Mouse (Mus musculus) forebrain, embryonic 16.5 days (tissue): ENCODE data around the gene Krt87. TPM values are rescaled to one million over a fixed set of nuclear protein-coding genes. Genes with fewer than 3 reads are reported as not detected.
A peak's percentile ranks its signal among the peaks of the same experiment; 100 is the strongest.

Source experiments
- ATAC-seq: fragments of 200-750 bp; cut with Nextera tagmentation; 2 replicates; pipeline ENCODE4 v1.8.0; 2017; ENCODE audit warnings: mild to moderate bottlenecking, moderate library complexity
- H3K27ac ChIP-seq: fragments of 300-500 bp; sonication (generic); 2 replicates; pipeline ENCODE4 v1.5.1; 2014; ENCODE audit warnings: low read length, control low read depth
- H3K27me3 ChIP-seq: fragments of 300-500 bp; sonication (generic); replicated peaks from 2 replicates; pipeline ENCODE4 v1.6.1; 2014; ENCODE audit warnings: low read length; ENCODE audit not compliant: control insufficient read depth, insufficient read depth
- H3K36me3 ChIP-seq: fragments of 300-500 bp; sonication (generic); 2 replicates; pipeline ENCODE4 v1.6.1; 2014; ENCODE audit not compliant: control insufficient read depth, insufficient read depth
- H3K4me1 ChIP-seq: fragments of 300-500 bp; sonication (generic); replicated peaks from 2 replicates; pipeline ENCODE4 v1.6.1; 2014; ENCODE audit warnings: low read length; ENCODE audit not compliant: control insufficient read depth, insufficient read depth
- H3K4me2 ChIP-seq: fragments of 300-500 bp; sonication (generic); 2 replicates; pipeline ENCODE4 v1.6.1; 2014; ENCODE audit warnings: mild to moderate bottlenecking, low read length, control low read depth
- H3K4me3 ChIP-seq: fragments of 300-500 bp; sonication (generic); replicated peaks from 2 replicates; pipeline ENCODE4 v1.5.1; 2014; ENCODE audit warnings: mild to moderate bottlenecking, low read length, control low read depth
- H3K9ac ChIP-seq: fragments of 300-500 bp; sonication (generic); replicated peaks from 2 replicates; pipeline ENCODE4 v1.6.1; 2014; ENCODE audit warnings: low read depth, low read length, control low read depth
- H3K9me3 ChIP-seq: fragments of 300-500 bp; sonication (generic); 2 replicates; pipeline ENCODE4 v1.6.1; 2016; ENCODE audit warnings: low read length; ENCODE audit not compliant: control insufficient read depth
- WGBS: fragments of 180-500 bp; shearing (Covaris S2); extraction: QIAGEN DNeasy Blood & Tissue Kit; methylation state at CpG from one replicate; pipeline ENCODE4 v1.1.7; 2014; 5-methylcytosine and 5-hydroxymethylcytosine counted together
- polyA plus RNA-seq: library from polyadenylated mRNA; unstranded; fragments of >200 nt; fragmentation: Nextera tagmentation; extraction: Ambion mirVana; gene quantifications from 2 replicates; pipeline ENCODE4 v1.2.1, GENCODE M21; 2015

Krt87 gene
- polyA plus RNA-seq, 1 experiment from 2014 or later, result 0.20 TPM

DNA sequence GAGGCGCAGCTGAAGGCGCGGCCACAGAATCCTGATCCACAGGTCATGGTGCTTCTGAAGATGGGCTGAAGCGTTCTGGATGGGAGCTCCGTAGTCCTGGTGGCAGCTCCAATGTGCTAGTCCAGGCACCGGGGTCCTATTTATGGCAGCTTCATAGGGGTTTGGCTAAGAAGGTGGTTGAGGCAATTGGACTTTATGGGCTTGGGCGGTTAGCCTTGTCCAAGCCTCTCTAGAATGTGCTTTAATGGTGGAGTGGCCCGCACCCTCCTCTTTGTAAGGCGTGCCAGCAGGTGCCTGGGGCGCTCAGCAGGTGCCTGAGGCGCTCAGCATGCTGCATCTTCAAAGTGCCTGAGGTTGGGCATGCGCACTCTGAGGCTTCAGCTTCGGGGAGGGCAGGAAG lies 25.0 kb upstream of the Krt87 start, which contains the start of gene Krt81:
Krt81 (minus strand) TSS at position 101 of the 400 bp plus-strand sequence.
- no peak for ATAC-seq
- H3K27ac ChIP-seq, result no peak within 1 kb of the TSS
- H3K4me1 ChIP-seq, result no peaks in the 10 kb centered on the region; the same call in 1 of the 2 replicates
- no peaks in the 10 kb centered on the region for H3K27me3 ChIP-seq
- H3K9me3 ChIP-seq, result no peaks in the 10 kb centered on the region
- H3K4me2 ChIP-seq, result no peak within 1 kb of the TSS
- H3K36me3 ChIP-seq, result no peaks in the 10 kb centered on the region
- H3K4me3 ChIP-seq, result no peak within 1 kb of the TSS
- WGBS, result 83% methylated on average over 13 of the region's 13 CpGs
- H3K9ac ChIP-seq, result no peak within 1 kb of the TSS

DNA sequence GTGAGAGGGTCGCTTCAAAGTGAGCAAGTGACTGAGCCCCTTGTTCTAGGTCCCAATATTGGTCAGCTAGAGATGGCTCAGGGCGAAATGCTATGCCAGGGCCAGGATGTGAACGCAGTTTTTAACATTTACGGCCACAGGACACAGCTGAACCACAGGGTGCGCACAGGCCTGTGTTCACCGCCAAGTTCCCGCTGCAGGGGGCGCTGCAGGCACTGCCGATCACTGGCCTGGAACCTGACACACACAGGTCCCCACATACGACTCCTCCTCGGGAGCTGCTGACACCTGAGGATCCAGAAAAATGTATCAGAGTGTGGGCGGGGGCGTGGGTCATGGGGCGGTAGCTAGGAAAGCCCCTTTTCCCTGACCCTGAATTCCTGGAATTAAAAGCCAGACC lies 20.7 kb upstream of the Krt87 start:
- H3K4me1 ChIP-seq, result peaks cover 5% of the 10 kb centered on the region; the same call in 1 of the 2 replicates
- H3K9me3 ChIP-seq, result no peaks in the 10 kb centered on the region
- ATAC-seq, result no peak
- H3K9ac ChIP-seq, result no peak overlapping the region
- H3K4me2 ChIP-seq, result no peak overlapping the region
- no peaks in the 10 kb centered on the region for H3K27me3 ChIP-seq
- 88% methylated on average over 14 of the region's 14 CpGs for WGBS
- no peak overlapping the region for H3K4me3 ChIP-seq
- H3K36me3 ChIP-seq, result no peaks in the 10 kb centered on the region
- H3K27ac ChIP-seq, result no peak overlapping the region

DNA sequence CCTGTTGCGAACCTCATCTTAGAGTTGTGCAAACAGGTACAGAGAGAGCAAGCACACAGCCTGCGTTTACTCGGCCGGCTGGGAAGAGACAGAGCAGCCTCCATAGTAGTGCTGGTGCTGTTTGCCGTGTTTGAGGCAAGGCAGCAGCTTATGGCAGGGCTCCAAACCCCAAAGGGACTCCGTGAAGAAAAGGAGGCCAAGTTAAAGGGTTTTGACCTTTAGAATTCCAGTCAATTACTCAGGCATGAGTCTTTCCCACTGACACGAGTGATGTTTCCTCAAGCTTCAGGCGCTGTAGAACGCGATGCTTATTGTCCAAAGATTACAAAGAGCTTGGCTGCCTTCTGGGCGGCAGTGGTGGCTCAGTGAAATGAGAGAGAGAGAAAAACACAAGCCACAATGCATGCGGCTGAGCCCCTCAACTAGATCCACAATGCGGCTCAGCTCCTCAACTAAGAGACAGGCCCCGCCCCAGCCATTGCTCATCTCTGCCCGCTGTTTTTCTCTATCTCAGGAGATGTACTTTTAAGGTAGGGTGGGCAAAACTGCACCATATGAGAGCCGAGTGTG lies 19.8 kb upstream of the Krt87 start:
- no peak for ATAC-seq
- no peaks in the 10 kb centered on the region for H3K27me3 ChIP-seq
- no peak overlapping the region for H3K9ac ChIP-seq
- no peaks in the 10 kb centered on the region for H3K9me3 ChIP-seq
- no peaks in the 10 kb centered on the region for H3K36me3 ChIP-seq
- H3K4me2 ChIP-seq, result 0 out of 2 replicates have a peak overlapping the region, but pooled peaks have one; percentile 17
- WGBS, result 34% methylated on average over 16 of the region's 16 CpGs
- H3K4me3 ChIP-seq, result no peak overlapping the region
- H3K4me1 ChIP-seq, result peaks cover 5% of the 10 kb centered on the region; the same call in 1 of the 2 replicates
- no peak overlapping the region for H3K27ac ChIP-seq

DNA sequence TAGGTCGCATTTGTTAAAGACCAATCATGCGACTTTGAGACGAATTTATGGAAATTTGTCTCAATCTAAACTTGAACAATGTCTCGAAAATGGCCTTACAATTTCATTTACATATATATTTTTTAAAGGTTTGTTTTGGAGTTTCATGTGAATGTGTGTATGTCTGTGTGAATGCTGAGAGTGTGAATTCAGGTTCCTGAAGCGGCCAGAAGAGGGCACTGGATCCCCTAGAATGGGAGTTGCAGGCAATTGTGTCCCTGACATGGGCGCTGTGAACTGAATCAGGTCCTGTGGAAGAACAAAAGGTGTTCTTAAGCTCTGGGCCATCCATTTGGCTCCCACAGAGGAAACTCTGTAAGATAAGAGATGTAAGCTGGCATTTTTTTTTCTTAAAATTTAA lies 17.3 kb upstream of the Krt87 start:
- no peak overlapping the region for H3K4me2 ChIP-seq
- no peak for ATAC-seq
- no peaks in the 10 kb centered on the region for H3K27me3 ChIP-seq
- no peaks in the 10 kb centered on the region for H3K9me3 ChIP-seq
- H3K4me3 ChIP-seq, result no peak overlapping the region
- H3K27ac ChIP-seq, result no peak overlapping the region
- H3K36me3 ChIP-seq, result no peaks in the 10 kb centered on the region
- WGBS, result 91% methylated on average over 6 of the region's 6 CpGs
- no peak overlapping the region for H3K9ac ChIP-seq
- peaks cover 5% of the 10 kb centered on the region; the same call in 1 of the 2 replicates for H3K4me1 ChIP-seq

DNA sequence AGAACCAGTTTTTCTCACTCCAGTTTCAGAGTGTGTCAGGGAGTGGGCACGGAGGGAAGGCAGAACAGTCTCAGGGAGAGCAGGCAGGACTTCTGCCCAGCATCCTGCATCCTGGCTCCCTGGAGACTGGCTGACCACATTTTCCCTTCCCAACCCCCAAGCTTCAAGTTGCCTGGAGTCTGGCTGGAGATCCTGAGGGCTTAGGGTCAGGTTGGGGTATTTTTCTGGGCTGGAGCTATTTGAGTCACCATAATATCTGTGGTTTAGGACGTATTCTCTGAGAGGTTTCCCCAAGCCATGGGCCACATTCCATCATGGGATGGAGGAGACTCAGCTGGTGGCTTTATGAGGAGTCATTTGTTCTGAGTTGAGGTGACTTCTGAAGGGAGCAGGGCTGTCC lies 16.7 kb upstream of the Krt87 start:
- Histone ChIP-seq H3K9me3 (no peaks in the 10 kb centered on the region), H3K36me3 (no peaks in the 10 kb centered on the region), H3K27ac (no peak overlapping the region), H3K27me3 (no peaks in the 10 kb centered on the region), H3K4me3 (no peak overlapping the region), H3K4me2 (no peak overlapping the region), H3K4me1 (peaks cover 5% of the 10 kb centered on the region; the same call in 1 of the 2 replicates), H3K9ac (no peak overlapping the region)
- 87% methylated on average over 2 of the region's 2 CpGs for WGBS
- no peak for ATAC-seq

DNA sequence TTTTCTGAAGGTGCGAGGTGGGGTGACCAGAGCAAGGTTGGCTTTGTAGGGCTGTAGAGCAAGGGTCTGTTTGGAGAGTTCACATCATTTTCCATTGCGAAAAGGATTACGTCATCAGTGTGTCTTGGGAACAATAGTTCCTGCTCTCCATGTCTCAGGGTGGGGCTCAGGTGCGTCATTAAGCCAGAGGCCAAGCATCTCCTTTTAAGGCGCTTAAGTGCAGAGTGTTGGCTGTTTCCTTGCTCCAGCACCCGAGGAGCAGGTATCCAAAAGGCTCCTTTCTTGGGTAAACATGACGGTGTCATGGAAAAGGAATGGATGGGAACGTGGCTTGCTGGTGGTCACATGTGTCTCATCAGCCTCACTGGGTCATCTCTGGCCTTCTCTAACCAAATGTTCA lies 16.2 kb upstream of the Krt87 start:
- Histone ChIP-seq H3K9me3 (no peaks in the 10 kb centered on the region), H3K4me3 (no peak overlapping the region), H3K36me3 (no peaks in the 10 kb centered on the region), H3K4me2 (no peak overlapping the region), H3K27ac (no peak overlapping the region), H3K27me3 (no peaks in the 10 kb centered on the region), H3K4me1 (peaks cover 5% of the 10 kb centered on the region; the same call in 1 of the 2 replicates), H3K9ac (no peak overlapping the region)
- ATAC-seq, result no peak
- 91% methylated on average over 8 of the region's 8 CpGs for WGBS

DNA sequence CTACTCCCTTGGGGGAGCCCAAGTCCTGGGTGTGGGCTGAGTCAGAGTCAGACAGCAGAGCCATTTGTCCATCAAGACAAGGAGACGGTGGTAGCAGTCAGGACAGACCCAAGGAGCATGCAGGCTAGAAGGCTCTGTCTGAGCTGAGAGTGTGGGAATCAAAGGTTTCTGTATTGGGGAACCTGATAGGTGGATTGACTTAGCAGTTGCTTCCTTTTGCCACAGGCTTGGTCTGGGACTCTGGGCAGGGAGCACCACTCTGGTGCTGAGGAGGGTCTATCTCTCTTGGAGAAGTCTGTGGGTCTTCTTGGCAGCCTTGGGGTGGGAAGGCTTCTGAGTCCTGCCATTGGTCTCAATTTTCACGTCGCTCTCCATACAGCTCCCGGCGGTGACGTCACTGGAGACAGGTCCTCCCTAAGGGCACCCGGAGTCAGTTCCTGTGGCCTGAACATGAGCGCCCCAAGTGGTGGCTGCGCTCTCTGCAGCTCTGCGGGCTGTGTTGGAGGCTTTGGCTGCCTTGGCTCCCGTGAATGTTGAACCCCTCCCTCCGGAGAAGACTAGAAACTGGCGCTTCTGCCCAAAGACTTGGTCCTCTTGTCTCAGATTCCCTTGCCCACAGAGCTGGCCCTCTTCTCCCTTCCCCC lies 14.6 kb upstream of the Krt87 start:
- H3K27me3 ChIP-seq, result no peaks in the 10 kb centered on the region
- H3K4me2 ChIP-seq, result no peak overlapping the region
- 11% methylated on average over 13 of the region's 13 CpGs for WGBS
- H3K4me3 ChIP-seq, result no peak overlapping the region
- H3K9me3 ChIP-seq, result no peaks in the 10 kb centered on the region
- ATAC-seq, result 0 out of 2 replicates have a peak, but pooled peaks have one; percentile 49
- H3K4me1 ChIP-seq, result peaks cover 2% of the 10 kb centered on the region; the same call in 1 of the 2 replicates
- H3K27ac ChIP-seq, result no peak overlapping the region
- no peak overlapping the region for H3K9ac ChIP-seq
- H3K36me3 ChIP-seq, result no peaks in the 10 kb centered on the region

DNA sequence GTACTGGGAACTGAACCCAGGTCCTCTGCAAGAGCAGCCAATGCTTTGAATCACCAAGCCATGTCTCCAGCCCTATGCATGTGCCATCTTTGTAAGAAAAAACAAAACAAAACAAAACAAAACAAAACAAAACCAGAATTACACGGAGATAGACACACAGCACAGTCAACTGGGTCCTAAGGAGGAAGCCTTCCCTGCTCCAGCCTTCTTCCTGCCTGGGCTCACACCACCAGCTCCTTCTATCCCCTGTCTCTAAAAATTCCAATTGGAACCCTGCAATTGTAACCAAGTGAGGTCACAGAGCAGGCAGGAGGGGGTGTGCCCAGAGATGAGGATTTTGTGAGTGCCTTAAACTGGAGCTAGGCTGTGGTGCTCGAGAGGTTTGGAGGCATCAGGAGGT lies 8.8 kb upstream of the Krt87 start, which contains the start of gene Krt88:
Krt88 (plus strand) TSS at position 301 of the 400 bp plus-strand sequence.
- Histone ChIP-seq H3K27me3 (no peaks in the 10 kb centered on the region), H3K36me3 (no peaks in the 10 kb centered on the region), H3K4me2 (no peak within 1 kb of the TSS), H3K27ac (no peak within 1 kb of the TSS), H3K9ac (no peak within 1 kb of the TSS), H3K4me3 (no peak within 1 kb of the TSS), H3K4me1 (no peaks in the 10 kb centered on the region), H3K9me3 (no peaks in the 10 kb centered on the region)
- 71% methylated on average over 2 of the region's 2 CpGs for WGBS
- no peak for ATAC-seq

DNA sequence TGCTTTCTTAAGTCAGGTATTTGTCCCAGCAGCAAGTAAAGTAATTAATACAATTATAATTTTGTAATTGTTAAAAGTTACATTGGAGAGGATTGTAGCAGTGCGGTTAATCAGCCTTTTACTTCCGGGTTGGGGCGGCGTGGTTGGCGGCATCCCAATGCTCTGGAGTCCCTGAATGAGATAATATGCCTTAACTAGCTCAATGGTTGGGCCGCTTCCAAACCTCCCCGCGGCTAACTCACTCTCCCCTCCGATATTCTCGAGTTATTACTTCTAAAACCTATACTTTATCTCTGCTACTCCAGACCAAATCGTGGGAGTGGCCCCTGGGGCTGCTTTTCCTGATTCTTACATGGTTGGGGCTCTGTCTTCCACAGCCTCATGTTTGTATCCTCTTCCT lies 8.0 kb upstream of the Krt87 start:
- Histone ChIP-seq H3K9ac (no peak overlapping the region), H3K27me3 (no peaks in the 10 kb centered on the region), H3K36me3 (no peaks in the 10 kb centered on the region), H3K9me3 (no peaks in the 10 kb centered on the region), H3K4me3 (no peak overlapping the region), H3K4me2 (no peak overlapping the region), H3K4me1 (no peaks in the 10 kb centered on the region), H3K27ac (no peak overlapping the region)
- 41% methylated on average over 11 of the region's 11 CpGs for WGBS
- ATAC-seq, result no peak
